Mouse (Mus musculus) right cerebral cortex, postnatal 4 days (tissue): Measurements from ENCODE around the gene Dennd5a.
"Not testable (repeated sequence)": the region's sequence is repeated elsewhere in the genome, so short reads cannot be mapped to it uniquely, and the experiment has no call there.

ENCODE experiments used
- DNase-seq: peaks from one replicate; pipeline ENCODE4 v3.0.0-alpha.2; 2022

Gene Dennd5a

GRCm38 (mm10) chr7:109959716-109960612 is at the start of gene Dennd5a:
Gene Dennd5a, minus strand, starts transcription at chr7:109960470.
- DNase-seq = peak; percentile 80

GRCm38 (mm10) chr7:110009084-110009483 is 48.8 kb upstream of the Dennd5a start:
- DNase-seq = no peak

GRCm38 (mm10) chr7:110008513-110008912 is 48.2 kb upstream of the Dennd5a start:
- DNase-seq = no peak

GRCm38 (mm10) chr7:110006471-110007195 is 46.4 kb upstream of the Dennd5a start:
- DNase-seq = no peak

- DNase-seq = no peak
Measured at GRCm38 (mm10) chr7:110005976-110006375, 45.7 kb upstream of the Dennd5a start.

GRCm38 (mm10) chr7:110002968-110003367 is 42.7 kb upstream of the Dennd5a start:
- DNase-seq = peak; percentile 5

- no peak for DNase-seq
Measured at GRCm38 (mm10) chr7:110002092-110002491, 41.8 kb upstream of the Dennd5a start.

GRCm38 (mm10) chr7:109998388-109998787 is 38.1 kb upstream of the Dennd5a start:
- DNase-seq = no peak

- no peak for DNase-seq
Measured at GRCm38 (mm10) chr7:109993157-109993959, 33.1 kb upstream of the Dennd5a start.

- no peak for DNase-seq
Measured at GRCm38 (mm10) chr7:109991286-109991685, 31.0 kb upstream of the Dennd5a start.

GRCm38 (mm10) chr7:109986775-109987174 is 26.5 kb upstream of the Dennd5a start, which contains the start of gene Tmem41b:
Gene Tmem41b, minus strand, starts transcription at chr7:109986929.
- DNase-seq = not testable (repeated sequence)

GRCm38 (mm10) chr7:109986133-109986669 is 25.9 kb upstream of the Dennd5a start:
- DNase-seq = peak; percentile 97

GRCm38 (mm10) chr7:109985661-109986132 is 25.4 kb upstream of the Dennd5a start:
- no peak for DNase-seq

- DNase-seq = not testable (repeated sequence)
Measured at GRCm38 (mm10) chr7:109984608-109985007, 24.3 kb upstream of the Dennd5a start.

GRCm38 (mm10) chr7:109977131-109977530 is 16.9 kb upstream of the Dennd5a start:
- not testable (repeated sequence) for DNase-seq

- DNase-seq = no peak
Measured at GRCm38 (mm10) chr7:109975966-109976715, 15.9 kb upstream of the Dennd5a start.

GRCm38 (mm10) chr7:109969542-109969941 is 9.3 kb upstream of the Dennd5a start:
- no peak for DNase-seq

GRCm38 (mm10) chr7:109968924-109969450 is 8.7 kb upstream of the Dennd5a start:
- DNase-seq = peak; percentile 61

GRCm38 (mm10) chr7:109967805-109968579 is 7.7 kb upstream of the Dennd5a start:
- peak; percentile 28 for DNase-seq

- DNase-seq = no peak
Measured at GRCm38 (mm10) chr7:109965658-109966057, 5.4 kb upstream of the Dennd5a start.

- no peak for DNase-seq
Measured at GRCm38 (mm10) chr7:109963707-109964106, 3.4 kb upstream of the Dennd5a start.
